Mouse (Mus musculus) myocyte (in vitro differentiated cells): ENCODE results near the gene Pced1a.

Experiments
- CEBPB ChIP-seq: IDR thresholded peaks from 2 replicates; pipeline ENCODE4 v1.6.1; 2011; ENCODE audit warnings: mild to moderate bottlenecking, moderate library complexity; ENCODE audit not compliant: poor library complexity, insufficient read depth, severe bottlenecking
- POLR2A ChIP-seq: IDR thresholded peaks from one replicate; pipeline ENCODE4 v1.6.1; 2011; ENCODE audit warnings: low read depth, mild to moderate bottlenecking, control low read depth, moderate library complexity; ENCODE audit not compliant: insufficient read length

- TF ChIP-seq CEBPB (no peak), POLR2A (no peak)
Measured at GRCm38 (mm10) chr2:130429851-130430250, 5.3 kb upstream of the Pced1a start.
